Mouse (Mus musculus): ENCODE results near the gene Slxl1. TPM values are rescaled to one million over a fixed set of nuclear protein-coding genes. Genes with fewer than 3 reads are reported as not detected.
"Not testable (repeated sequence)": the region's sequence is repeated elsewhere in the genome, so short reads cannot be mapped to it uniquely, and the experiment has no call there.

Gene Slxl1
- polyA plus RNA-seq (2012; rRNA removed), result not detected in 2 replicates

DNA sequence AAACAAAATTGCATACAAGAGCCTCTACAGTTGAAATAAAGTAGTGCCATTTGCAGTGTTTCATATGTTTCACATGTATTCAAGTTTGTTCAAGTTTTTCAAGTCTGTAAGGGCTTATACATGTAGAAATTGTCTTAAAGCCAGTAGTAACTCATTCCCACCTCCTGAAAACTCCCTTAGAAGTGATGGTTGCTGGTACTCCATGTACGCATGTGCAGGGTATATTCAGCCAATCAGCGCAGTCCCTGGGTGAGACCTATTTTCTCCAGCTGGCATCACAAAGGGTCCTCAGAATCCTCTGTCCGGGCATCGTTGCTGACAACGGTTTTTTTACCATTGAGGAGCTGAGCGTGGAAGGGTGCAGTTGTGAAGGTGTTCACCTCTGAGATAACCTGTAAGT, at the start of gene Slxl1:
Gene Slxl1 (plus strand): TSS at position 301 of the 400 bp plus-strand sequence.
- H3K4me3 ChIP-seq (ENCODE audit: low read depth, low read length); H3K27ac ChIP-seq (ENCODE audit: insufficient read depth, low read depth, low read length); H3K27me3 ChIP-seq (ENCODE audit: control insufficient read depth, insufficient read depth, low read length); H3K4me1 ChIP-seq (ENCODE audit: control insufficient read depth, insufficient read depth, insufficient read length, low read length); H3K36me3 ChIP-seq (ENCODE audit: control insufficient read depth, insufficient read depth, low read length): not testable (repeated sequence)
- WGBS, result no CpG with 5 or more reads among the region's 6 CpGs
